Mouse (Mus musculus) liver, embryonic 15.5 days (tissue): ENCODE data around the gene Rgs14. TPM values are rescaled to one million over a fixed set of nuclear protein-coding genes. Genes with fewer than 3 reads are reported as not detected.

Experiments
- ATAC-seq: fragments of 200-750 bp; cut with Nextera tagmentation; 2 replicates; pipeline ENCODE4 v1.8.0; 2017; ENCODE audit warnings: moderate number of reproducible peaks, mild to moderate bottlenecking, moderate library complexity; ENCODE audit not compliant: insufficient read depth
- H3K27ac ChIP-seq: fragments of 300-500 bp; sonication (generic); replicated peaks from 2 replicates; pipeline ENCODE4 v1.5.1; 2015; ENCODE audit warnings: mild to moderate bottlenecking, inconsistent platforms
- H3K27me3 ChIP-seq: fragments of 300-500 bp; sonication (generic); 2 replicates; pipeline ENCODE4 v1.6.1; 2015; ENCODE audit warnings: mild to moderate bottlenecking, inconsistent platforms
- H3K36me3 ChIP-seq: fragments of 300-500 bp; sonication (generic); replicated peaks from 2 replicates; pipeline ENCODE4 v1.6.1; 2015; ENCODE audit warnings: moderate library complexity, mild to moderate bottlenecking, inconsistent platforms
- H3K4me1 ChIP-seq: fragments of 300-500 bp; sonication (generic); replicated peaks from 2 replicates; pipeline ENCODE4 v1.6.1; 2015; ENCODE audit warnings: inconsistent platforms
- H3K4me2 ChIP-seq: fragments of 300-500 bp; sonication (generic); 2 replicates; pipeline ENCODE4 v1.6.1; 2015; ENCODE audit warnings: moderate library complexity, mild to moderate bottlenecking, inconsistent platforms
- H3K4me3 ChIP-seq: fragments of 300-500 bp; sonication (generic); replicated peaks from 2 replicates; pipeline ENCODE4 v1.5.1; 2015; ENCODE audit warnings: mild to moderate bottlenecking, inconsistent platforms
- H3K9ac ChIP-seq: fragments of 300-500 bp; sonication (generic); 2 replicates; pipeline ENCODE4 v1.6.1; 2015; ENCODE audit warnings: moderate library complexity, mild to moderate bottlenecking, inconsistent platforms
- H3K9me3 ChIP-seq: fragments of 300-500 bp; sonication (generic); replicated peaks from 2 replicates; pipeline ENCODE4 v1.6.1; 2016; ENCODE audit warnings: inconsistent platforms
- WGBS: fragments of 180-500 bp; shearing (Covaris S2); methylation state at CpG from one replicate; pipeline ENCODE4 v1.1.7; 2015; ENCODE audit warnings: mixed read lengths; ENCODE audit not compliant: insufficient replicate concordance; 5-methylcytosine and 5-hydroxymethylcytosine counted together
- polyA plus RNA-seq: library from polyadenylated mRNA; unstranded; fragments of >200 nt; fragmentation: Nextera tagmentation; extraction: Ambion mirVana; gene quantifications from 2 replicates; pipeline ENCODE4 v1.2.1, GENCODE M21; 2015

Rgs14 gene
- polyA plus RNA-seq, 1 experiment from 2014 or later = 2.2 TPM

GRCm38 (mm10) chr13:55381790-55382189 lies 12.3 kb downstream of the Rgs14 start:
- 0 out of 2 replicates have a peak, but pooled peaks cover 4% of the 10 kb centered on the region for H3K36me3 ChIP-seq
- 68% methylated on average over 4 of the region's 4 CpGs for whole genome bisulfite sequencing
- no peaks in the 10 kb centered on the region for H3K4me1 ChIP-seq
- no peaks in the 10 kb centered on the region for H3K9me3 ChIP-seq
- ATAC-seq = no peak
- H3K4me2 ChIP-seq = no peak overlapping the region
- no peak overlapping the region for H3K27ac ChIP-seq
- H3K9ac ChIP-seq = no peak overlapping the region
- no peak overlapping the region for H3K4me3 ChIP-seq
- 0 out of 2 replicates have a peak, but pooled peaks cover 4% of the 10 kb centered on the region for H3K27me3 ChIP-seq

- Histone ChIP-seq H3K4me1 (peaks cover 8% of the 10 kb centered on the region; the same call in 1 of the 2 replicates), H3K4me2 (no peak overlapping the region), H3K9ac (no peak overlapping the region), H3K9me3 (no peaks in the 10 kb centered on the region), H3K27me3 (peaks cover 4% of the 10 kb centered on the region; the same call in 1 of the 2 replicates), H3K4me3 (no peak overlapping the region), H3K36me3 (no peaks in the 10 kb centered on the region), H3K27ac (peak overlapping the region; percentile 73)
- ATAC-seq = peak; percentile 27; the same call in 1 of the 2 replicates
- 69% methylated on average over 3 of the region's 3 CpGs for WGBS
Measured at GRCm38 (mm10) chr13:55390644-55391043, 21.1 kb downstream of the Rgs14 start.

DNA sequence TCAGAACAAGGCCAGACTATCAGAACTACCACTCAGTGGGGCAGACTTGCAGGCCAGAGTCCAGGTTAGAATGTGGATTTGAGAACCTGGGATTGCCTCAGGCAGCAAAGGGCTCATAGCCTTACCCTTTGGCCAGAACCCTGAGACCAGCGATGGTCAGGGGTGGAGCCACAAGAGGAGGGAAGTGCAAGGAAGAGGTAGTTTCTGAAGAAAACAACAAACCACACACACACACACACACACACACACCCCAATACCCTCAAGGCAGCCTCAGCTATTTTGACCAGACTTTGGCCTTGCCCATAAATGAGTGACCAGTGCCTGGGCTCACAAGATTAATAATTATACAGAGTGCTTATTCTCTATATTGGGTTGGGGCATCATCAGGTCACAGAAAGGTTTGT lies 22.1 kb downstream of the Rgs14 start:
- no peak overlapping the region for H3K4me2 ChIP-seq
- 29% methylated on average over 1 of the region's 1 CpGs for WGBS
- H3K27ac ChIP-seq = peak overlapping the region; percentile 73
- no peaks in the 10 kb centered on the region for H3K36me3 ChIP-seq
- no peak overlapping the region for H3K9ac ChIP-seq
- peaks cover 8% of the 10 kb centered on the region; the same call in 1 of the 2 replicates for H3K4me1 ChIP-seq
- peaks cover 12% of the 10 kb centered on the region for H3K27me3 ChIP-seq
- H3K9me3 ChIP-seq = no peaks in the 10 kb centered on the region
- peak; percentile 71 for ATAC-seq
- H3K4me3 ChIP-seq = no peak overlapping the region

DNA sequence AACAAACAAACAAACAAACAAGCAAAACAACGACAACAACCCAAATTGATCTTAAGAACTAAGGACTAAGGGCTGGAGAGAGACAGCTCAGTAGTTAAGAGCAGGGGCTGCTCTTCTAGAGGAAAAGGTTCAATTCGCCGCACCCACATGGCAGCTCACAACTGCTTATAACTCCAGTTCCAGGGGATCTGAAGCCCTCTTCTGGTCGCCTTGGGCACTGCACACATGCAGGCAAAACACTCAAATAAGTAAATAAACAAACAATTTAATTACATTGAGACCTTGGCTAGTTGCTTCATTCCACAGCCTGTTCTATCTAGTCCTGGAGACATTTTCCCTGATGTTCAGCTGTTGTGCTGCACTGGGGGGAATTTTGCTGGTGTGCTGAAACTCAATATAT lies 23.4 kb downstream of the Rgs14 start:
- no peaks in the 10 kb centered on the region for H3K36me3 ChIP-seq
- peaks cover 8% of the 10 kb centered on the region; the same call in 1 of the 2 replicates for H3K4me1 ChIP-seq
- H3K9me3 ChIP-seq = no peaks in the 10 kb centered on the region
- H3K27me3 ChIP-seq = peaks cover 15% of the 10 kb centered on the region
- H3K4me3 ChIP-seq = no peak overlapping the region
- no peak for ATAC-seq
- no peak overlapping the region for H3K4me2 ChIP-seq
- no peak overlapping the region for H3K27ac ChIP-seq
- 51% methylated on average over 4 of the region's 4 CpGs for WGBS
- no peak overlapping the region for H3K9ac ChIP-seq

GRCm38 (mm10) chr13:55398088-55398487 lies 28.6 kb downstream of the Rgs14 start, which contains the start of gene Slc34a1:
Gene Slc34a1 (plus strand): TSS chr13:55398187.
- H3K36me3 ChIP-seq = no peaks in the 10 kb centered on the region
- no peak for ATAC-seq
- WGBS = 46% methylated on average over 1 of the region's 1 CpGs
- no peak within 1 kb of the TSS for H3K4me3 ChIP-seq
- H3K9me3 ChIP-seq = no peaks in the 10 kb centered on the region
- peaks cover 57% of the 10 kb centered on the region for H3K27me3 ChIP-seq
- H3K4me2 ChIP-seq = no peak within 1 kb of the TSS
- no peak within 1 kb of the TSS for H3K9ac ChIP-seq
- no peak within 1 kb of the TSS for H3K27ac ChIP-seq
- no peaks in the 10 kb centered on the region for H3K4me1 ChIP-seq

GRCm38 (mm10) chr13:55399300-55400038 lies 29.9 kb downstream of the Rgs14 start:
- H3K4me3 ChIP-seq = no peak overlapping the region
- no peak overlapping the region for H3K27ac ChIP-seq
- peaks cover 69% of the 10 kb centered on the region for H3K27me3 ChIP-seq
- no peaks in the 10 kb centered on the region for H3K9me3 ChIP-seq
- no peaks in the 10 kb centered on the region for H3K36me3 ChIP-seq
- H3K4me1 ChIP-seq = no peaks in the 10 kb centered on the region
- 25% methylated on average over 5 of the region's 5 CpGs for WGBS
- no peak overlapping the region for H3K9ac ChIP-seq
- no peak for ATAC-seq
- H3K4me2 ChIP-seq = no peak overlapping the region

- Histone ChIP-seq H3K4me3 (no peak overlapping the region), H3K27me3 (peaks cover 70% of the 10 kb centered on the region), H3K9me3 (no peaks in the 10 kb centered on the region), H3K27ac (no peak overlapping the region), H3K4me2 (no peak overlapping the region), H3K9ac (no peak overlapping the region), H3K36me3 (no peaks in the 10 kb centered on the region), H3K4me1 (no peaks in the 10 kb centered on the region)
- no peak for ATAC-seq
- WGBS = 64% methylated on average over 1 of the region's 1 CpGs
Measured at GRCm38 (mm10) chr13:55400039-55400346, 30.5 kb downstream of the Rgs14 start.

- 63% methylated on average over 7 of the region's 7 CpGs for WGBS
- H3K27ac ChIP-seq = no peak overlapping the region
- no peak for ATAC-seq
- no peak overlapping the region for H3K9ac ChIP-seq
- H3K4me1 ChIP-seq = 0 out of 2 replicates have a peak, but pooled peaks cover 3% of the 10 kb centered on the region
- H3K9me3 ChIP-seq = no peaks in the 10 kb centered on the region
- H3K27me3 ChIP-seq = peaks cover 91% of the 10 kb centered on the region
- no peaks in the 10 kb centered on the region for H3K36me3 ChIP-seq
- H3K4me2 ChIP-seq = no peak overlapping the region
- no peak overlapping the region for H3K4me3 ChIP-seq
Measured at GRCm38 (mm10) chr13:55403266-55403665, 33.7 kb downstream of the Rgs14 start.

GRCm38 (mm10) chr13:55403935-55404852 lies 34.7 kb downstream of the Rgs14 start:
- Histone ChIP-seq H3K4me1 (0 out of 2 replicates have a peak, but pooled peaks cover 3% of the 10 kb centered on the region), H3K4me2 (no peak overlapping the region), H3K36me3 (no peaks in the 10 kb centered on the region), H3K27ac (no peak overlapping the region), H3K9ac (no peak overlapping the region), H3K4me3 (no peak overlapping the region), H3K9me3 (no peaks in the 10 kb centered on the region), H3K27me3 (peaks cover 93% of the 10 kb centered on the region)
- ATAC-seq = no peak
- 55% methylated on average over 15 of the region's 15 CpGs for WGBS

DNA sequence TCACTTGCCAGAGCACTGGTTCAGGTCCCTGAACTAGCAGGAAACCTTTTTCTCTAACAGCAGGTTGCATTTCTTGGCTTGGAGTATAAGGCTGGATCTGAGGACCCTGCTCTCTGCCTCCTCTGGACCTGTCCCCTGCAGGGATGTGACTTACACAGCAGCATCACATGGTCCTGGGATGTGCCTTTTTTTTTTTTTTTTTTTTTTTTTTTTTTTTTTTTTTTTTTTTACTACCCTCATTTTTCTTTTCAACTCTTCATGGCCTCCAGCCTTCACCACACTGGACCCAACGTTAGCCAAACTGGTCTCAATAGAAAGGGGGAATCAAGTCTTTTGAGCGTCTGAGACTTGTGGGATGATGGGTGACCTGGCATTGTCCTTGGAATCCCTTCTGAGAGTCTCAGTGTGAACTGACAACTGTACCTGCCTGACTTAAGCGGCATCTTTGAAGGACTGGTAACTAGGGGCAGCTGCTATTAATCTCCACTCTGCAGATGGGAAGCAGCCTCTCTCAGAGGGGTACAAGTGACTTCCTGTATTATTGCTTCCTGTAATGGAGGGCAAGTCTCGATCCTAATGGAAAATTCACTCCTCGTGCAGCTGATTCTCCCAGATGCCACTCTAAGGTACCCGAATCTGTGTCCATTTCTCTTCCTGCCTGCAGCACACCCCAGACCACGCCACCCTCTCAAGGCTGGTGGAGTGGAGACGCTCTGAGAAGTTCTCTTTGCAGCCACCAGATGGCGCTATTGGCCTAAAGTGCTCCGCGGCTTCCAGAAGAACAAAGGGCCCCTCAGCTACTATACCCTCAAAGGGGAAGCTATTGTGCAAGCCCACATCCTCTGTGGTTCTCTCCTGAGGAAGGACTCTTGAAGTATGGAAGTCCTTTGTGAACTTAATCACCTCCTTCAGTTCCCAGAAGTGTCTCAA lies 35.6 kb downstream of the Rgs14 start:
- Histone ChIP-seq H3K4me1 (0 out of 2 replicates have a peak, but pooled peaks cover 3% of the 10 kb centered on the region), H3K4me2 (peak overlapping the region; percentile 25; the same call in 1 of the 2 replicates), H3K27ac (no peak overlapping the region), H3K27me3 (peaks cover 95% of the 10 kb centered on the region), H3K9ac (no peak overlapping the region), H3K36me3 (no peaks in the 10 kb centered on the region), H3K9me3 (no peaks in the 10 kb centered on the region), H3K4me3 (no peak overlapping the region)
- 6% methylated on average over 11 of the region's 11 CpGs for WGBS
- peak; percentile 70 for ATAC-seq
